Mouse (Mus musculus): ENCODE measurements around the gene Gpr84. TPM values are rescaled to one million over a fixed set of nuclear protein-coding genes. Genes with fewer than 3 reads are reported as not detected.

The Gpr84 gene
- total RNA-seq, 2 experiments from 2014 or later = not detected

GRCm38 (mm10) chr15:103335488-103336235 lies 25.2 kb upstream of the Gpr84 start:
- no peak for DNase-seq

- DNase-seq = no peak
Measured at GRCm38 (mm10) chr15:103335040-103335439, 24.6 kb upstream of the Gpr84 start.

- DNase-seq = peak in 1 of 2 experiments; percentile 4
Measured at GRCm38 (mm10) chr15:103334194-103334593, 23.8 kb upstream of the Gpr84 start.

- DNase-seq = peak; percentile 24 to 74
Measured at GRCm38 (mm10) chr15:103333738-103334137, 23.3 kb upstream of the Gpr84 start.

- peak in 1 of 2 experiments; percentile 59 for DNase-seq
Measured at GRCm38 (mm10) chr15:103333081-103333615, 22.7 kb upstream of the Gpr84 start.

- peak; percentile 92 to 94 for DNase-seq
Measured at GRCm38 (mm10) chr15:103323455-103324247, 13.2 kb upstream of the Gpr84 start.

GRCm38 (mm10) chr15:103323070-103323454 lies 12.7 kb upstream of the Gpr84 start:
- peak; percentile 61 to 71 for DNase-seq

GRCm38 (mm10) chr15:103322396-103322795 lies 12.0 kb upstream of the Gpr84 start:
- DNase-seq = no peak

GRCm38 (mm10) chr15:103321076-103321475 lies 10.7 kb upstream of the Gpr84 start:
- peak in 1 of 2 experiments; percentile 59 for DNase-seq

GRCm38 (mm10) chr15:103318201-103318816 lies 7.9 kb upstream of the Gpr84 start:
- DNase-seq = peak; percentile 69 to 82

- DNase-seq = peak in 1 of 2 experiments; percentile 44
Measured at GRCm38 (mm10) chr15:103317731-103318130, 7.3 kb upstream of the Gpr84 start.

GRCm38 (mm10) chr15:103317120-103317519 lies 6.7 kb upstream of the Gpr84 start:
- DNase-seq = peak; percentile 55 to 69

GRCm38 (mm10) chr15:103315979-103316776 lies 5.8 kb upstream of the Gpr84 start:
- peak; percentile 90 to 91 for DNase-seq

GRCm38 (mm10) chr15:103315011-103315502 lies 4.6 kb upstream of the Gpr84 start:
- DNase-seq = peak; percentile 76 to 83

GRCm38 (mm10) chr15:103314181-103314580 lies 3.8 kb upstream of the Gpr84 start:
- DNase-seq = no peak

GRCm38 (mm10) chr15:103313495-103314095 lies 3.2 kb upstream of the Gpr84 start:
- DNase-seq = peak; percentile 62 to 80

GRCm38 (mm10) chr15:103308876-103309580 lies 1.4 kb downstream of the Gpr84 start:
- no peak for DNase-seq

GRCm38 (mm10) chr15:103308056-103308875 lies 2.1 kb downstream of the Gpr84 start:
- no peak for DNase-seq

GRCm38 (mm10) chr15:103307125-103307524 lies 3.3 kb downstream of the Gpr84 start:
- peak; percentile 92 to 98 for DNase-seq

All from heart, adult 18-20 months (tissue).